Mouse (Mus musculus) lung, postnatal 10 days (tissue): ENCODE measurements at regions not wholly inside any gene's neighbourhood (a gene's known extent, or its start where the extent isn't known, plus 50 kb on each side); places are given as distances from the start of the nearest gene placed in this dataset.

Experiments used
- DNase-seq: peaks from one replicate; pipeline ENCODE4 v3.0.0; 2021

DNA sequence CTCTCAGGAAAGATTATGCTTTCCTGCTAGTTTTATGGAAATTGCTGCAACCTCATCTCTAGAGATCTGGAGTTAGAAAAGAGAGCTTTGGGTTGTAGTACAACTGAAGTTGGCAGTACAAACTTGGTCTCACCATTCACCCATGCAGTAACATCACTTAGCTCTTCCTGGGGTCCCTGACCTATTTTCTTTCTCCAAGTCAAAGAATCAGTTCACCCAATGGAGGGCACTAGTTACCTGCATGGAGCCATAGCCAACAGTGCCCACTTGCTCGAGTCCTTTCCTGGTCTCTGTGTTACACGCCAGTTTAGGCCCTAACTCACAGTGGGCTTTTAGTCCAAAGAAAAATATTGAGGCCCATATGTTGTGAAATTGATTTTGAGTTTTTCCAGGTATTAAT is 435.9 kb upstream of the Cited2 start:
- DNase-seq, result no peak

DNA sequence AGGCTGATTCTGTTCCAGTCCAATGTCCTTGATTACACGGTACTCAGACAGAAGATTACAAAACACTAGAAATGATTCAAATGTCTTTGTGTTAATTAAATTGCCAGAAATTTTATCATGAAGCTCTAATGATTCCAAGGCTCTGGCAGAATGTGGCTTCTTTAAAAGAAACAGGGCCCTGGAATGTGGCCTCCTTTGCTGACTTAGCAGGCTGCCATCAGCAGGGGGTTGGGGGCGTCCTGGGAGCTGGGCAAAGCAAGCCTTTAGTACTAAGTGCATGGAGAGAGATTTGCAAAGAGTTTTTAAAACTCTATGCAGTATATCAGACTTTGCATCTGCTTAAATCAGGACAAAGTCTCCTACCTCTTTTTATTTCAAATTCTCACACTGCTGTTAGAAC is 434.8 kb upstream of the Cited2 start:
- no peak for DNase-seq

GRCm38 (mm10) chr10:17292331-17292730 is 430.7 kb upstream of the Cited2 start:
- no peak for DNase-seq

DNA sequence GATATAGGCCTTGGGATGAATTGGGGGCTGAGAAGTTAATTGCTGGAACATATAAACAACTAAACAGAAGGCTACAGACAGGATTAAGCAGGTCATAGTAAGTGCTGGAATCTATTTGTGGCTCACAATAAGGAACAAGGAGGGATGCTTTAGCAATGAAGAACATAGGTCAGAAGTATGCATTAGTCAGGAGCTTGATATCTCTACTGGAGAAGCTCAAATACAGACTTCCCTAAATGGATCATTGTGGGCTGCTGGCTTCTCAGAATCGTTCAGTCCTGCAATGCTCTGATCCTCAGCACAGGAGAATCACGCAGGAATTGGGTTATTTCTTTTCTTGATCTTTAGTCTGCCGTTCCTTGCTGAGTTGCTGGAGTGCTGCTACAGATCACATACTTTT is 428.6 kb upstream of the Cited2 start:
- DNase-seq, result no peak

- DNase-seq, result no peak
These were observed 427.9 kb upstream of the Cited2 start for GRCm38 (mm10) chr10:17295157-17295556.

- DNase-seq, result no peak
These were observed 423.4 kb upstream of the Cited2 start for GRCm38 (mm10) chr10:17299600-17299999.

DNA sequence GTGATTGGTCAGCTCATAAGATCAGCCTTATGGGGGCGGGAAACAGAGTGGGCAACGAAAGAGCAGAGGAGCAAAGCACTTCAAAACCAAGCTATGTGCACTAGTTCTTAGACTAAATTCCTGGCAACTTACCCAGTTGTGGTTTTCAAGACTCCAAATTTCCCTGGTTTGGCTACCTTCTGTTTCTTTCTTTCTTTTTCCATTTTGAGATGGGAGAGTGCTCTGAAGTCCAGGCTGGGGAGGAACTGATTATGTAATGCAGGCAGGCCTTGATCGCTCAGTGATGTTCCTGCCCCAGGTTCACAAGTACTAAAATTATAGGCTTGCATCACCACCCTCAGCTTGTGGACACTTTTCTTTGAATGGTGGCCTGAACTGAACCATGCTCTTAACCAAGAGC is 396.3 kb upstream of the Cited2 start:
- DNase-seq, result no peak

GRCm38 (mm10) chr10:17330904-17331606 is 392.0 kb upstream of the Cited2 start:
- no peak for DNase-seq

- no peak for DNase-seq
These were observed 391.4 kb upstream of the Cited2 start for GRCm38 (mm10) chr10:17331607-17332008.

GRCm38 (mm10) chr10:17332025-17332767 is 390.8 kb upstream of the Cited2 start:
- no peak for DNase-seq

GRCm38 (mm10) chr10:17332986-17333385 is 390.0 kb upstream of the Cited2 start:
- no peak for DNase-seq

DNA sequence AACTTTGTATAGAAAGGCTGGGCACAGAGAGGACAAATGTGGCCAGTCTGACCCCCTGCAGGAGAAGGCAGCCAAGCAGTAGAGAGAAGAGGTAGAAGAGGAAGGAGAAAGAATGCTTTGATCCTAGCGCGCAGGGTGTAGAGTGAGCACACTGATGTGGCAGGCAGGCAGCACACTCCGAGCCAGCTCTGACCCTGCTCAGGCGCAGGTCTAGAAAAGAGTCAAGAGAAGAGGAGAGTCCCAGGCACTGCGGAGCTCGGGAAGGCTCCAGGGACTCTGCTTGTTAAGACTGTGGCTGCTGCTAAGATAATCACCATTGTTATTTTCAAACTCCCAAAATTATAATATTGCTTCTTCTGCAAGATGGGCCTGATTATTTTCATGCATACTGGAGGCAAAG is 389.3 kb upstream of the Cited2 start:
- DNase-seq, result no peak

GRCm38 (mm10) chr10:17337217-17337616 is 385.8 kb upstream of the Cited2 start:
- DNase-seq, result no peak

GRCm38 (mm10) chr10:17343829-17344228 is 379.2 kb upstream of the Cited2 start:
- DNase-seq, result no peak

- no peak for DNase-seq
These were observed 370.6 kb upstream of the Cited2 start for GRCm38 (mm10) chr10:17352202-17352994.

DNA sequence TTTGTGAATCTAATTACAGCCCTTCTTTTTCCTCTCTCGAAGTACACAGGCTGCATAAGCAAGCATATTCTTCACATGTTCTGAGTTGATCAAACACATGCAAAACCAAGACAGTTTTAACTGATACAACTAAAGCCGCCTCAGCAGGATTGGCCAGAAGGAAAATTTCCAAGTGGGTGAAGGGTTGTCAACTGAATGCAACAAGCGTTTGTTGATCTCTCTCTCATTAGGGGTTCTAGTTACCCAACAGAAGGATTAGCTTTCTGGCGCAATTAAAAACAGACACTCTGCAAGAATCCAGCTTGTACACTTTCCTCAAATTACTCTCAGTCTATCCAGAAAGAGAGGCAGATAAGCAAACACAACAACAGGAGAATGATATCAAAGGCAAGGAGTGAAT is 367.5 kb upstream of the Cited2 start:
- DNase-seq, result peak; percentile 43

- DNase-seq, result no peak
These were observed 367.0 kb upstream of the Cited2 start for GRCm38 (mm10) chr10:17356041-17356440.

- no peak for DNase-seq
These were observed 360.4 kb upstream of the Cited2 start for GRCm38 (mm10) chr10:17362643-17363042.

- no peak for DNase-seq
These were observed 356.8 kb upstream of the Cited2 start for GRCm38 (mm10) chr10:17366042-17366740.

- peak; percentile 56 for DNase-seq
These were observed 356.0 kb upstream of the Cited2 start for GRCm38 (mm10) chr10:17367026-17367425.

GRCm38 (mm10) chr10:17367430-17367829 is 355.6 kb upstream of the Cited2 start:
- no peak for DNase-seq

DNA sequence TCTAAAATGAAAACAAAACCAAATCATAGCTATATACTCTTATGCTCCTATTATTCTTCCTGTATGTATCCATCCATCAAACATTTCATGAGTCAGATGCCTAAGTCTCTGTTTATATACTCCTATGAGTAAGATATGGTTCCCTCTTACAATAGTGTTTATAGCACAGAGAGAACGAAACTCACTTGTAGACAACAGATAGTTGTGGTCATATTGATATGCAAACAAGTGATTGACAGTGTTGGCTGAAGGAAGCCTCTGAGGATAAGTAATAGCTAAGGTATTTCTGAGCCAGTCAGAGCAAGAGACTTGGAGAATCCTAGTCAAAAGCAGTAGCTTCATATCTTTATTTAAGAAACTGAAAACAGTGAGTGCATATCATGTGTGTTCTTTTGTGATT is 354.4 kb upstream of the Cited2 start:
- no peak for DNase-seq

GRCm38 (mm10) chr10:17372905-17373304 is 350.1 kb upstream of the Cited2 start:
- no peak for DNase-seq
